Mouse (Mus musculus): Measurements from ENCODE around the gene Olfr149. TPM values are rescaled to one million over a fixed set of nuclear protein-coding genes. Genes with fewer than 3 reads are reported as not detected.
"Not testable (repeated sequence)": the region's sequence is repeated elsewhere in the genome, so short reads cannot be mapped to it uniquely, and the experiment has no call there.

Olfr149 gene
- not detected in 2 replicates for polyA plus RNA-seq (2015; fragmentation: Nextera tagmentation; extraction: Ambion mirVana)

GRCm38 (mm10) chr9:39707017-39707416 is at the start of gene Olfr149:
TSS of gene Olfr149 (minus strand) at chr9:39707117.
- no peaks in the 10 kb centered on the region for H3K36me3 ChIP-seq (ENCODE audit: control insufficient read depth, insufficient read depth)
- no peaks in the 10 kb centered on the region for H3K27me3 ChIP-seq (ENCODE audit: control insufficient read depth, insufficient read depth, low read length)
- no peaks in the 10 kb centered on the region for H3K4me1 ChIP-seq (ENCODE audit: control insufficient read depth, insufficient read depth, low read length)
- H3K4me2 ChIP-seq (ENCODE audit: low read depth, low read length) = no peak within 1 kb of the TSS
- no peak for ATAC-seq (replicated peaks; ENCODE audit: extremely low read depth, insufficient read depth, low FRiP score)
- no peak within 1 kb of the TSS for H3K9ac ChIP-seq (ENCODE audit: low read length)
- H3K9me3 ChIP-seq (replicated peaks; ENCODE audit: control insufficient read depth, low read length) = no peaks in the 10 kb centered on the region
- H3K4me3 ChIP-seq (ENCODE audit: low read length) = no peak within 1 kb of the TSS
- H3K27ac ChIP-seq (ENCODE audit: low read length) = no peak within 1 kb of the TSS

GRCm38 (mm10) chr9:39746428-39746827 is 39.5 kb upstream of the Olfr149 start:
- no peaks in the 10 kb centered on the region for H3K36me3 ChIP-seq (ENCODE audit: control insufficient read depth, insufficient read depth)
- H3K9me3 ChIP-seq (replicated peaks; ENCODE audit: control insufficient read depth, low read length) = no peaks in the 10 kb centered on the region
- H3K9ac ChIP-seq (ENCODE audit: low read length) = no peak overlapping the region
- no peak overlapping the region for H3K4me3 ChIP-seq (ENCODE audit: low read length)
- H3K27ac ChIP-seq (ENCODE audit: low read length) = no peak overlapping the region
- WGBS = 85% methylated on average over 1 of the region's 1 CpGs
- ATAC-seq (replicated peaks; ENCODE audit: extremely low read depth, insufficient read depth, low FRiP score) = no peak
- H3K4me1 ChIP-seq (ENCODE audit: control insufficient read depth, insufficient read depth, low read length) = no peaks in the 10 kb centered on the region
- no peak overlapping the region for H3K4me2 ChIP-seq (ENCODE audit: low read depth, low read length)
- H3K27me3 ChIP-seq (ENCODE audit: control insufficient read depth, insufficient read depth, low read length) = no peaks in the 10 kb centered on the region

- Histone ChIP-seq H3K4me2 (ENCODE audit: low read depth, low read length) (no peak within 1 kb of the TSS), H3K9ac (ENCODE audit: low read length) (no peak within 1 kb of the TSS), H3K4me3 (ENCODE audit: low read length) (no peak within 1 kb of the TSS), H3K36me3 (ENCODE audit: control insufficient read depth, insufficient read depth) (no peaks in the 10 kb centered on the region), H3K27me3 (ENCODE audit: control insufficient read depth, insufficient read depth, low read length) (no peaks in the 10 kb centered on the region), H3K27ac (ENCODE audit: low read length) (no peak within 1 kb of the TSS), H3K4me1 (ENCODE audit: control insufficient read depth, insufficient read depth, low read length) (no peaks in the 10 kb centered on the region), H3K9me3 (replicated peaks; ENCODE audit: control insufficient read depth, low read length) (no peaks in the 10 kb centered on the region)
- no peak for ATAC-seq (replicated peaks; ENCODE audit: extremely low read depth, insufficient read depth, low FRiP score)
These were observed 39.0 kb upstream of the Olfr149 start, which contains the start of gene Olfr967 for GRCm38 (mm10) chr9:39745949-39746348. TSS of gene Olfr967 (plus strand) at chr9:39746249.

- H3K9me3 ChIP-seq (replicated peaks; ENCODE audit: control insufficient read depth, low read length) = no peaks in the 10 kb centered on the region
- no peaks in the 10 kb centered on the region for H3K36me3 ChIP-seq (ENCODE audit: control insufficient read depth, insufficient read depth)
- H3K27ac ChIP-seq (ENCODE audit: low read length) = no peak overlapping the region
- H3K4me3 ChIP-seq (ENCODE audit: low read length) = no peak overlapping the region
- WGBS = 80% methylated on average over 1 of the region's 1 CpGs
- no peak overlapping the region for H3K4me2 ChIP-seq (ENCODE audit: low read depth, low read length)
- H3K4me1 ChIP-seq (ENCODE audit: control insufficient read depth, insufficient read depth, low read length) = no peaks in the 10 kb centered on the region
- no peak overlapping the region for H3K9ac ChIP-seq (ENCODE audit: low read length)
- H3K27me3 ChIP-seq (ENCODE audit: control insufficient read depth, insufficient read depth, low read length) = no peaks in the 10 kb centered on the region
- ATAC-seq (replicated peaks; ENCODE audit: extremely low read depth, insufficient read depth, low FRiP score) = no peak
These were observed 33.8 kb upstream of the Olfr149 start for GRCm38 (mm10) chr9:39740741-39741140.

GRCm38 (mm10) chr9:39730678-39731077 is 23.8 kb upstream of the Olfr149 start, which contains the start of gene Olfr150:
TSS of gene Olfr150 (plus strand) at chr9:39730978.
- ATAC-seq (replicated peaks; ENCODE audit: extremely low read depth, insufficient read depth, low FRiP score) = no peak
- Histone ChIP-seq H3K4me1 (ENCODE audit: control insufficient read depth, insufficient read depth, low read length) (no peaks in the 10 kb centered on the region), H3K27me3 (ENCODE audit: control insufficient read depth, insufficient read depth, low read length) (no peaks in the 10 kb centered on the region), H3K27ac (ENCODE audit: low read length) (no peak within 1 kb of the TSS), H3K4me3 (ENCODE audit: low read length) (no peak within 1 kb of the TSS), H3K9me3 (replicated peaks; ENCODE audit: control insufficient read depth, low read length) (no peaks in the 10 kb centered on the region), H3K4me2 (ENCODE audit: low read depth, low read length) (no peak within 1 kb of the TSS), H3K9ac (ENCODE audit: low read length) (no peak within 1 kb of the TSS), H3K36me3 (ENCODE audit: control insufficient read depth, insufficient read depth) (no peaks in the 10 kb centered on the region)

GRCm38 (mm10) chr9:39711053-39711452 is 4.1 kb upstream of the Olfr149 start, which contains the start of gene Olfr965:
TSS of gene Olfr965 (plus strand) at chr9:39711353.
- no peak within 1 kb of the TSS for H3K4me3 ChIP-seq (ENCODE audit: low read length)
- H3K9me3 ChIP-seq (replicated peaks; ENCODE audit: control insufficient read depth, low read length) = no peaks in the 10 kb centered on the region
- no peak for ATAC-seq (replicated peaks; ENCODE audit: extremely low read depth, insufficient read depth, low FRiP score)
- no peak within 1 kb of the TSS for H3K4me2 ChIP-seq (ENCODE audit: low read depth, low read length)
- H3K9ac ChIP-seq (ENCODE audit: low read length) = no peak within 1 kb of the TSS
- H3K4me1 ChIP-seq (ENCODE audit: control insufficient read depth, insufficient read depth, low read length) = no peaks in the 10 kb centered on the region
- H3K36me3 ChIP-seq (ENCODE audit: control insufficient read depth, insufficient read depth) = no peaks in the 10 kb centered on the region
- no peak within 1 kb of the TSS for H3K27ac ChIP-seq (ENCODE audit: low read length)
- no peaks in the 10 kb centered on the region for H3K27me3 ChIP-seq (ENCODE audit: control insufficient read depth, insufficient read depth, low read length)

- no peak overlapping the region for H3K9ac ChIP-seq (ENCODE audit: low read length)
- H3K4me1 ChIP-seq (ENCODE audit: control insufficient read depth, insufficient read depth, low read length) = no peaks in the 10 kb centered on the region
- no peak overlapping the region for H3K4me2 ChIP-seq (ENCODE audit: low read depth, low read length)
- no peaks in the 10 kb centered on the region for H3K9me3 ChIP-seq (replicated peaks; ENCODE audit: control insufficient read depth, low read length)
- H3K36me3 ChIP-seq (ENCODE audit: control insufficient read depth, insufficient read depth) = no peaks in the 10 kb centered on the region
- WGBS = 33% methylated on average over 3 of the region's 3 CpGs
- peak; percentile 41; the same call in 1 of the 2 replicates for ATAC-seq (replicated peaks; ENCODE audit: extremely low read depth, insufficient read depth, low FRiP score)
- no peak overlapping the region for H3K27ac ChIP-seq (ENCODE audit: low read length)
- H3K4me3 ChIP-seq (ENCODE audit: low read length) = no peak overlapping the region
- H3K27me3 ChIP-seq (ENCODE audit: control insufficient read depth, insufficient read depth, low read length) = no peaks in the 10 kb centered on the region
These were observed 2.0 kb upstream of the Olfr149 start for GRCm38 (mm10) chr9:39708958-39709357.

- H3K4me1 ChIP-seq (ENCODE audit: control insufficient read depth, insufficient read depth, low read length); H3K27me3 ChIP-seq (ENCODE audit: control insufficient read depth, insufficient read depth, low read length); H3K27ac ChIP-seq (ENCODE audit: low read length); H3K36me3 ChIP-seq (ENCODE audit: control insufficient read depth, insufficient read depth); H3K4me2 ChIP-seq (ENCODE audit: low read depth, low read length); H3K9ac ChIP-seq (ENCODE audit: low read length); H3K4me3 ChIP-seq (ENCODE audit: low read length); ATAC-seq (replicated peaks; ENCODE audit: extremely low read depth, insufficient read depth, low FRiP score); H3K9me3 ChIP-seq (replicated peaks; ENCODE audit: control insufficient read depth, low read length): not testable (repeated sequence)
- WGBS = 73% methylated on average over 7 of the region's 8 CpGs
These were observed 5.8 kb downstream of the Olfr149 start for GRCm38 (mm10) chr9:39701123-39701522.

- WGBS = 54% methylated on average over 2 of the region's 2 CpGs
- Histone ChIP-seq H3K9me3 (replicated peaks; ENCODE audit: control insufficient read depth, low read length) (no peaks in the 10 kb centered on the region), H3K4me1 (ENCODE audit: control insufficient read depth, insufficient read depth, low read length) (no peaks in the 10 kb centered on the region), H3K27me3 (ENCODE audit: control insufficient read depth, insufficient read depth, low read length) (no peaks in the 10 kb centered on the region), H3K36me3 (ENCODE audit: control insufficient read depth, insufficient read depth) (no peaks in the 10 kb centered on the region), H3K4me2 (ENCODE audit: low read depth, low read length) (no peak overlapping the region), H3K9ac (ENCODE audit: low read length) (no peak overlapping the region), H3K4me3 (ENCODE audit: low read length) (no peak overlapping the region), H3K27ac (ENCODE audit: low read length) (no peak overlapping the region)
- no peak for ATAC-seq (replicated peaks; ENCODE audit: extremely low read depth, insufficient read depth, low FRiP score)
These were observed 27.6 kb downstream of the Olfr149 start for GRCm38 (mm10) chr9:39679280-39679679.

GRCm38 (mm10) chr9:39678557-39678956 is 28.4 kb downstream of the Olfr149 start:
- H3K36me3 ChIP-seq (ENCODE audit: control insufficient read depth, insufficient read depth) = no peaks in the 10 kb centered on the region
- no peak overlapping the region for H3K4me3 ChIP-seq (ENCODE audit: low read length)
- no peak for ATAC-seq (replicated peaks; ENCODE audit: extremely low read depth, insufficient read depth, low FRiP score)
- no peak overlapping the region for H3K9ac ChIP-seq (ENCODE audit: low read length)
- WGBS = 83% methylated on average over 2 of the region's 2 CpGs
- H3K27me3 ChIP-seq (ENCODE audit: control insufficient read depth, insufficient read depth, low read length) = no peaks in the 10 kb centered on the region
- no peak overlapping the region for H3K4me2 ChIP-seq (ENCODE audit: low read depth, low read length)
- no peak overlapping the region for H3K27ac ChIP-seq (ENCODE audit: low read length)
- no peaks in the 10 kb centered on the region for H3K4me1 ChIP-seq (ENCODE audit: control insufficient read depth, insufficient read depth, low read length)
- no peaks in the 10 kb centered on the region for H3K9me3 ChIP-seq (replicated peaks; ENCODE audit: control insufficient read depth, low read length)
